Mouse (Mus musculus) retina, postnatal 7 days (tissue): ENCODE measurements around the gene Krt83.

Experiments
- DNase-seq: peaks from one replicate; pipeline ENCODE4 v3.0.0-alpha.2; 2012; ENCODE audit warnings: low read depth, low spot score

The Krt83 gene

DNA sequence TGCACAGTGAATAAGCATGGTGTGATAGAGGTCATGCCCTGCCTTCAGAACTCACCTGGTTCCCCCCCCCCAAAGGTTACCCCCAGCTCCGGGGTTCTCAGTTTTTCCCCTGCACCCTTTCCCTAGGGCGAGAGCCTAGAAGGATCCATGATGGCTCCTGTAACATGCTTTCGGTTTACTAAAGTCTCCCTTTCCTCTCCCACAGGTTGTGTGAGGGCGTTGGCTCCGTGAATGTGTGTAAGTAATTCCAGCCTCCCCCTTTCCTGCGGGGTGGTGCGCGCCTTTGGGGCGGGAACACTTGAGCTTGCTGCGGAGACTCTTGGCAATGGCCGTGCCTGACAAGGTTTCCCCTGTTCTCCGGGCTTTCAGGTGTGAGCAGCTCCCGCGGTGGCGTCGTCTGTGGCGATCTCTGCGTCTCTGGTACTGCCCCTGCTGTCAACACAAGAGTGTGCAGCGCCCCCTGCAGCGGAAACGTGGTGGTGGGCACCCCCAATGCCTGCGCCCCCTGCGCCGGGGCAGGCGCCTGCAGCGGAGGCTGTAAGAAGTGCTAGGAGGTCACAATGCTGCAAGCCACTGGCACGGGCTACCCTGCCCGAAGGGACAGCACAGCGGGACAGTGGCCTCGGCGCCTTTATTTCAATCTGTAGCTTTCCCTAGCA, 12.2 kb downstream of the Krt83 start:
- DNase-seq = no peak

DNA sequence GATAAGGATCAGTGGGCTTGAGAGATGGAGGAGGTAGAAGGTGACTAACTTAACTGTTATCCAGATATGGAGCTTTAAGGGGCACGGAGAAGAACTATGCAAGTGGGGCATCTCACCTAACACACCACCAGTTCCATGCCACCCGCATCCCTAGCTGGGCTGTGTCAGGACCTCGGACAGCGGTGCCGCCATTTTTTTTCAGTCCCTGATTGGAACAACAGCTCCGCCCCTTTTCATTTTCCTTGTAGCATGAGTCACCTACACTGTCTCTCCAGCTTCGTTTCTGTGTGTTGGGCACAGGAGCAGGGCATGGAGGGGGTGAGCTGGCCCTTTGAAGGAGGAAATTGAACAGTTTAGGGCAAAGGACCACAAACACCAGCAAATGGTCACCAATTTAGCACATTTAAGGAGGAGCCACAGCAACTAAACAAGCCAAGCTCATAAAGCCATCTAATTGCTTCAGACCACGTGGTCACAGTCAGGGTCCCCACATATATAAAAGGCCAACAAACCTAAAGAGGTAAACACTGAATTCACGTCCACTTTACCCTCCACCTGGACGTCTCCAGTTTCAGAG, 18.3 kb downstream of the Krt83 start, which contains the start of gene Krt86:
Krt86 (plus strand) TSS at position 527 of the 577 bp plus-strand sequence.
- DNase-seq = no peak

DNA sequence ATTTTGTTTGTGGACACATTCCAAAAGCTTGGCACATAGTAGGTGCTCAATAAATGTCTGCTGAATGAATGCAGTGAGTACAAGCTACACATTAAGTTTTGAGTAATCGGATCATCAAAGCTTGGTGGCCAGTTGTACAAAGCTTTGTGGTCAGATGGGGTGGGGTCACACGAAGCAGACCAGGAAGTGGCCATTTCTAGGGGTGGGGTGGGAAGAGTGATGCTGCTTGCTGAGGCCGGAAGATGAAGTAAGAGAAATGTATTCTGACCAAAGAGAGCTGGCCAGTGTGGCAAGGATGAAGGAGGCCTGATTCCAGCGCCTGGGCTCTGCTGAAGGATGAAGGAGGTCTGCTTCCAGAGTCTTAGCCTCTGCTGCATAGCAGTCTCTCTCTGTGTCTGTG, 22.2 kb downstream of the Krt83 start:
- DNase-seq = no peak

GRCm38 (mm10) chr15:101463651-101464050, 27.7 kb downstream of the Krt83 start, which contains the start of gene Krt81:
TSS of gene Krt81 (minus strand) at chr15:101463751.
- DNase-seq = no peak

DNA sequence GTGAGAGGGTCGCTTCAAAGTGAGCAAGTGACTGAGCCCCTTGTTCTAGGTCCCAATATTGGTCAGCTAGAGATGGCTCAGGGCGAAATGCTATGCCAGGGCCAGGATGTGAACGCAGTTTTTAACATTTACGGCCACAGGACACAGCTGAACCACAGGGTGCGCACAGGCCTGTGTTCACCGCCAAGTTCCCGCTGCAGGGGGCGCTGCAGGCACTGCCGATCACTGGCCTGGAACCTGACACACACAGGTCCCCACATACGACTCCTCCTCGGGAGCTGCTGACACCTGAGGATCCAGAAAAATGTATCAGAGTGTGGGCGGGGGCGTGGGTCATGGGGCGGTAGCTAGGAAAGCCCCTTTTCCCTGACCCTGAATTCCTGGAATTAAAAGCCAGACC, 32.0 kb downstream of the Krt83 start:
- no peak for DNase-seq

GRCm38 (mm10) chr15:101458361-101458930, 32.9 kb downstream of the Krt83 start:
- DNase-seq = no peak

- DNase-seq = no peak
Measured at GRCm38 (mm10) chr15:101455891-101456290, 35.4 kb downstream of the Krt83 start.

DNA sequence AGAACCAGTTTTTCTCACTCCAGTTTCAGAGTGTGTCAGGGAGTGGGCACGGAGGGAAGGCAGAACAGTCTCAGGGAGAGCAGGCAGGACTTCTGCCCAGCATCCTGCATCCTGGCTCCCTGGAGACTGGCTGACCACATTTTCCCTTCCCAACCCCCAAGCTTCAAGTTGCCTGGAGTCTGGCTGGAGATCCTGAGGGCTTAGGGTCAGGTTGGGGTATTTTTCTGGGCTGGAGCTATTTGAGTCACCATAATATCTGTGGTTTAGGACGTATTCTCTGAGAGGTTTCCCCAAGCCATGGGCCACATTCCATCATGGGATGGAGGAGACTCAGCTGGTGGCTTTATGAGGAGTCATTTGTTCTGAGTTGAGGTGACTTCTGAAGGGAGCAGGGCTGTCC, 36.0 kb downstream of the Krt83 start:
- DNase-seq = no peak

- no peak for DNase-seq
Measured at GRCm38 (mm10) chr15:101454774-101455173, 36.5 kb downstream of the Krt83 start.

- peak; percentile 57 for DNase-seq
Measured at GRCm38 (mm10) chr15:101453093-101453736, 38.1 kb downstream of the Krt83 start.

GRCm38 (mm10) chr15:101447444-101447843, 43.9 kb downstream of the Krt83 start, which contains the start of gene Krt88:
TSS of gene Krt88 (plus strand) at chr15:101447744.
- DNase-seq = no peak

GRCm38 (mm10) chr15:101446572-101446971, 44.7 kb downstream of the Krt83 start:
- no peak for DNase-seq

GRCm38 (mm10) chr15:101440837-101441236, 50.5 kb downstream of the Krt83 start:
- no peak for DNase-seq

GRCm38 (mm10) chr15:101438555-101438954, 52.8 kb downstream of the Krt83 start, which contains the start of gene Krt87:
TSS of gene Krt87 (minus strand) at chr15:101438804.
- DNase-seq = no peak

DNA sequence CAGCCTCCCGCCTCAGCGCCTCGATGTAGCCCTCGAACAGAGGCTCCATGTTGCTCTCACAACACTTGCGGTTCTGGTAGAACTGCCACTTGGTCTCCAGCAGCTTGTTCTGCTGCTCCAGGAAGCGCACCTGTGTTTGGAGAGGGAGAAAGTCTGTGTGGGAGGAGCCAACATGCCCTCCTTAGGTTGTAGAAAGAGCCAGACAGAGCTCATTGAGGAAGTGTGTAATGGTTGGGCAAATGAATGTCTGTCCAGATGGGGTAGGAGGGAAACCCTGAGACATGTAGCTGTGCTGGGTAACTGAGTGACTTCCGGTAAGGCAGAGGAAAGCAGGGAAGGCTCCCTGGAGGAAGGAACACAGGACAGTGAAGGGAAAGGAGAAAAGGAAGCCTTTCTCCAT, 54.7 kb downstream of the Krt83 start:
- no peak for DNase-seq
